Mouse (Mus musculus): Measurements from ENCODE around the gene Hist1h2ak. TPM values are rescaled to one million over a fixed set of nuclear protein-coding genes. Genes with fewer than 3 reads are reported as not detected.
A peak's percentile ranks its signal among the peaks of the same experiment; 100 is the strongest.
"Not testable (repeated sequence)": the region's sequence is repeated elsewhere in the genome, so short reads cannot be mapped to it uniquely, and the experiment has no call there.

Hist1h2ak gene
- polyA plus RNA-seq, 1 experiment from 2014 or later: 16.1 TPM

GRCm38 (mm10) chr13:21783734-21784161 lies 30.1 kb upstream of the Hist1h2ak start:
- WGBS: 3% methylated on average over 9 of the region's 9 CpGs

GRCm38 (mm10) chr13:21783255-21783617 lies 29.6 kb upstream of the Hist1h2ak start, which contains the start of gene Hist1h3i:
Gene Hist1h3i, minus strand, starts transcription at chr13:21783370.
- H3K9me3 ChIP-seq (replicated peaks): no peaks in the 10 kb centered on the region
- no peaks in the 10 kb centered on the region for H3K27me3 ChIP-seq
- H3K36me3 ChIP-seq: no peaks in the 10 kb centered on the region
- H3K9ac ChIP-seq: peak within 1 kb of the TSS; percentile 29; the same call in 1 of the 2 replicates
- H3K4me1 ChIP-seq: peaks cover 47% of the 10 kb centered on the region
- peak; percentile 77 for ATAC-seq (ENCODE audit: insufficient number of reproducible peaks, low FRiP score, low TSS enrichment, low read depth)
- under 1% methylated on average over 15 of the region's 20 CpGs for WGBS
- peak within 1 kb of the TSS; percentile 44 for H3K4me3 ChIP-seq (replicated peaks)
- peak within 1 kb of the TSS; percentile 65 for H3K4me2 ChIP-seq (replicated peaks)
- H3K27ac ChIP-seq (replicated peaks): peak within 1 kb of the TSS; percentile 86

More at GRCm38 (mm10) chr13:21783734-21784161, 30.1 kb upstream of the Hist1h2ak start:
- peak overlapping the region; percentile 65 for H3K4me2 ChIP-seq (replicated peaks)
- peak overlapping the region; percentile 86 for H3K27ac ChIP-seq (replicated peaks)
- no peaks in the 10 kb centered on the region for H3K27me3 ChIP-seq
- peaks cover 46% of the 10 kb centered on the region for H3K4me1 ChIP-seq
- H3K36me3 ChIP-seq: no peaks in the 10 kb centered on the region
- no peak overlapping the region for H3K9ac ChIP-seq
- no peaks in the 10 kb centered on the region for H3K9me3 ChIP-seq (replicated peaks)
- ATAC-seq (ENCODE audit: insufficient number of reproducible peaks, low FRiP score, low TSS enrichment, low read depth): no peak
- peak overlapping the region; percentile 44 for H3K4me3 ChIP-seq (replicated peaks)

GRCm38 (mm10) chr13:21782361-21783254 lies 29.0 kb upstream of the Hist1h2ak start:
- Histone ChIP-seq H3K4me2 (replicated peaks) (peak overlapping the region; percentile 65), H3K9ac (peak overlapping the region; percentile 29; the same call in 1 of the 2 replicates), H3K27ac (replicated peaks) (peak overlapping the region; percentile 86), H3K4me3 (replicated peaks) (peak overlapping the region; percentile 44), H3K4me1 (peaks cover 43% of the 10 kb centered on the region)
- not testable (repeated sequence) for H3K27me3 ChIP-seq; ATAC-seq (ENCODE audit: insufficient number of reproducible peaks, low FRiP score, low TSS enrichment, low read depth); H3K9me3 ChIP-seq (replicated peaks); H3K36me3 ChIP-seq
- under 1% methylated on average over 14 of the region's 35 CpGs for WGBS

- Histone ChIP-seq H3K9me3 (replicated peaks) (no peaks in the 10 kb centered on the region), H3K4me3 (replicated peaks) (no peak overlapping the region), H3K27me3 (no peaks in the 10 kb centered on the region), H3K4me1 (peaks cover 43% of the 10 kb centered on the region), H3K36me3 (no peaks in the 10 kb centered on the region), H3K9ac (no peak overlapping the region), H3K27ac (replicated peaks) (peak overlapping the region; percentile 51; the same call in 1 of the 2 replicates), H3K4me2 (replicated peaks) (no peak overlapping the region)
- WGBS: 84% methylated on average over 1 of the region's 1 CpGs
- no peak for ATAC-seq (ENCODE audit: insufficient number of reproducible peaks, low FRiP score, low TSS enrichment, low read depth)
These were observed 28.0 kb upstream of the Hist1h2ak start for GRCm38 (mm10) chr13:21781639-21782038.

GRCm38 (mm10) chr13:21781021-21781555 lies 27.5 kb upstream of the Hist1h2ak start:
- 34% methylated on average over 6 of the region's 6 CpGs for WGBS
- Histone ChIP-seq H3K4me1 (peaks cover 41% of the 10 kb centered on the region), H3K9ac (no peak overlapping the region), H3K27ac (replicated peaks) (peak overlapping the region; percentile 95), H3K27me3 (no peaks in the 10 kb centered on the region), H3K9me3 (replicated peaks) (no peaks in the 10 kb centered on the region), H3K4me2 (replicated peaks) (peak overlapping the region; percentile 93), H3K36me3 (no peaks in the 10 kb centered on the region), H3K4me3 (replicated peaks) (peak overlapping the region; percentile 57)
- no peak for ATAC-seq (ENCODE audit: insufficient number of reproducible peaks, low FRiP score, low TSS enrichment, low read depth)

- peak; percentile 53; the same call in 1 of the 2 replicates for ATAC-seq (ENCODE audit: insufficient number of reproducible peaks, low FRiP score, low TSS enrichment, low read depth)
- no peaks in the 10 kb centered on the region for H3K9me3 ChIP-seq (replicated peaks)
- peak within 1 kb of the TSS; percentile 69 for H3K9ac ChIP-seq
- H3K4me3 ChIP-seq (replicated peaks): peak within 1 kb of the TSS; percentile 57
- peak within 1 kb of the TSS; percentile 93 for H3K4me2 ChIP-seq (replicated peaks)
- peaks cover 37% of the 10 kb centered on the region for H3K4me1 ChIP-seq
- H3K27me3 ChIP-seq: no peaks in the 10 kb centered on the region
- no peaks in the 10 kb centered on the region for H3K36me3 ChIP-seq
- H3K27ac ChIP-seq (replicated peaks): peak within 1 kb of the TSS; percentile 95
- WGBS: under 1% methylated on average over 44 of the region's 44 CpGs
These were observed 26.4 kb upstream of the Hist1h2ak start, which contains the start of gene Hist1h1b for GRCm38 (mm10) chr13:21779767-21780731. Gene Hist1h1b, minus strand, starts transcription at chr13:21780625.

- Histone ChIP-seq H3K4me2 (replicated peaks) (peak overlapping the region; percentile 93), H3K9me3 (replicated peaks) (no peaks in the 10 kb centered on the region), H3K36me3 (no peaks in the 10 kb centered on the region), H3K9ac (peak overlapping the region; percentile 69), H3K27me3 (no peaks in the 10 kb centered on the region), H3K27ac (replicated peaks) (peak overlapping the region; percentile 95), H3K4me1 (peaks cover 32% of the 10 kb centered on the region), H3K4me3 (replicated peaks) (peak overlapping the region; percentile 57)
- peak; percentile 88 for ATAC-seq (ENCODE audit: insufficient number of reproducible peaks, low FRiP score, low TSS enrichment, low read depth)
- 3% methylated on average over 33 of the region's 33 CpGs for WGBS
These were observed 25.5 kb upstream of the Hist1h2ak start for GRCm38 (mm10) chr13:21778814-21779766.

GRCm38 (mm10) chr13:21755707-21756106 lies 2.1 kb upstream of the Hist1h2ak start:
- H3K36me3 ChIP-seq: no peaks in the 10 kb centered on the region
- H3K27ac ChIP-seq (replicated peaks): no peak overlapping the region
- ATAC-seq (ENCODE audit: insufficient number of reproducible peaks, low FRiP score, low TSS enrichment, low read depth): no peak
- H3K9me3 ChIP-seq (replicated peaks): no peaks in the 10 kb centered on the region
- H3K9ac ChIP-seq: no peak overlapping the region
- no peak overlapping the region for H3K4me3 ChIP-seq (replicated peaks)
- no peaks in the 10 kb centered on the region for H3K27me3 ChIP-seq
- WGBS: 63% methylated on average over 1 of the region's 1 CpGs
- peaks cover 11% of the 10 kb centered on the region for H3K4me1 ChIP-seq
- H3K4me2 ChIP-seq (replicated peaks): no peak overlapping the region

GRCm38 (mm10) chr13:21754294-21755001 lies 821 bp upstream of the Hist1h2ak start:
- H3K27ac ChIP-seq (replicated peaks): peak overlapping the region; percentile 92
- WGBS: under 1% methylated on average over 26 of the region's 26 CpGs
- not testable (repeated sequence) for H3K36me3 ChIP-seq

More at GRCm38 (mm10) chr13:21754294-21755001, 821 bp upstream of the Hist1h2ak start:
- peaks cover 13% of the 10 kb centered on the region for H3K4me1 ChIP-seq
- H3K27me3 ChIP-seq; ATAC-seq (ENCODE audit: insufficient number of reproducible peaks, low FRiP score, low TSS enrichment, low read depth); H3K9me3 ChIP-seq (replicated peaks): not testable (repeated sequence)
- peak overlapping the region; percentile 48 for H3K4me3 ChIP-seq (replicated peaks)
- peak overlapping the region; percentile 18; the same call in 1 of the 2 replicates for H3K9ac ChIP-seq
- H3K4me2 ChIP-seq (replicated peaks): peak overlapping the region; percentile 64
